Mouse (Mus musculus): ENCODE measurements around the gene C4b. TPM values are rescaled to one million over a fixed set of nuclear protein-coding genes. Genes with fewer than 3 reads are reported as not detected.
"Not testable (repeated sequence)": the region's sequence is repeated elsewhere in the genome, so short reads cannot be mapped to it uniquely, and the experiment has no call there.

The C4b gene
- total and polyA plus RNA-seq, 3 experiments, result not detected

DNA sequence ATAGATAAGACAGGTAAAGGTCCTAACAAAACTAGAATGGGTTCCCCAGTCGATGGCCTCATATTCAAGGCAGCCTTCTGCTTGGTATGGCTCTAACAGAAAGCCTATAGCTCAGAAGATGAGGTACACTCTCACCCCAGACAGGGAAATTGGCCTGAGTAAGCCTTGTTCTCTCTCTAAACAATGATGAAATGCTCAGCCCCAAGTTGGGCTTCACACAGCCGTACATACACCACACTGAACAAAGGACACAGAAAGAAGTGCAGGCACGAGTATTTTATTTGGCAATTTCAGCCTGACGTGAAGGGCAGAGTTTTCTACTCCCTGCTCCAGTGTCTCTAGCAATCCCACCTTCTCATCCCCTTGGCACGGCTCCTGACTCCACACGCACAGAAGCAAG lies 524 bp upstream of the C4b start:
- Histone ChIP-seq H3K9ac (ENCODE audit: insufficient read depth, low read depth) (no peak overlapping the region), H3K36me3 (replicated peaks in 1 of 2; ENCODE audit: control insufficient read depth in 1 of 2, insufficient read depth in 1 of 2, low read length in 1 of 2) (no peaks in the 10 kb centered on the region), H3K27ac (ENCODE audit: insufficient read depth, low read depth) (no peak overlapping the region), H3K4me3 (replicated peaks in 1 of 3; ENCODE audit: low read depth in 2 of 3, low read length in 2 of 3, poor library complexity in 1 of 3) (no peak overlapping the region), H3K79me2 (replicated peaks; ENCODE audit: control insufficient read depth, extremely low read depth, insufficient read depth, poor library complexity, severe bottlenecking) (no peaks in the 10 kb centered on the region), H3K4me1 (ENCODE audit: control insufficient read depth in 1 of 2, insufficient read depth in 2 of 2) (no peaks in the 10 kb centered on the region), H3K9me3 (replicated peaks; ENCODE audit: low read length) (peaks cover 6% of the 10 kb centered on the region), H3K27me3 (replicated peaks) (peaks cover 26% of the 10 kb centered on the region), H3K4me2 (ENCODE audit: insufficient read depth, low read depth, poor library complexity, severe bottlenecking) (no peak overlapping the region)
- dilution Hi-C loops (cut with MboI; ENCODE audit: extremely low pct_ligation_motif_present, extremely low pct_unique_long_range_greater_than_20kb, low sequenced_read_pairs), result no loop called here
- in situ Hi-C loops (cut with MboI; ENCODE audit: low pct_ligation_motif_present, low pct_unique_long_range_greater_than_20kb, low sequenced_read_pairs), result no loop called here
- TF ChIP-seq EP300 (IDR thresholded peaks at IDR 0.05; ENCODE audit: low read length) (no peak), MAFK (IDR thresholded peaks at IDR 0.05; ENCODE audit: insufficient replicate concordance, low read length) (no peak), JUN (IDR thresholded peaks at IDR 0.05; ENCODE audit: insufficient read depth, low read depth, low read length) (no peak), NELFE (IDR thresholded peaks at IDR 0.05; ENCODE audit: low read depth, low read length) (no peak), GABPA (IDR thresholded peaks at IDR 0.05; ENCODE audit: insufficient replicate concordance, low read depth, low read length) (no peak), TBP (conservative IDR thresholded peaks at IDR 0.05; ENCODE audit: low read depth, low read length) (no peak), MAZ (IDR thresholded peaks at IDR 0.05; ENCODE audit: low read depth, low read length) (no peak), MEF2A (IDR thresholded peaks at IDR 0.05; ENCODE audit: borderline replicate concordance, low read depth, low read length) (no peak), CHD1 (IDR thresholded peaks at IDR 0.05; ENCODE audit: low read depth, low read length) (no peak), POLR2AphosphoS2 (IDR thresholded peaks at IDR 0.05; ENCODE audit: low read depth, low read length) (no peak), MAX (IDR thresholded peaks at IDR 0.05; ENCODE audit: low read length) (no peak), CTCF (conservative IDR thresholded peaks at IDR 0.05 in 1 of 2, IDR thresholded peaks at IDR 0.05 in 1 of 2; ENCODE audit: low read depth in 2 of 2, low read length in 2 of 2) (no peak), ELF1 (IDR thresholded peaks at IDR 0.05; ENCODE audit: low read depth, low read length) (no peak), CHD2 (IDR thresholded peaks at IDR 0.05; ENCODE audit: low read length) (no peak), E2F4 (IDR thresholded peaks at IDR 0.05; ENCODE audit: insufficient replicate concordance, low read depth, low read length) (no peak), RCOR1 (conservative IDR thresholded peaks at IDR 0.05; ENCODE audit: low read depth, low read length) (no peak)
- no peak for DNase-seq (ENCODE audit: extremely low read depth)

DNA sequence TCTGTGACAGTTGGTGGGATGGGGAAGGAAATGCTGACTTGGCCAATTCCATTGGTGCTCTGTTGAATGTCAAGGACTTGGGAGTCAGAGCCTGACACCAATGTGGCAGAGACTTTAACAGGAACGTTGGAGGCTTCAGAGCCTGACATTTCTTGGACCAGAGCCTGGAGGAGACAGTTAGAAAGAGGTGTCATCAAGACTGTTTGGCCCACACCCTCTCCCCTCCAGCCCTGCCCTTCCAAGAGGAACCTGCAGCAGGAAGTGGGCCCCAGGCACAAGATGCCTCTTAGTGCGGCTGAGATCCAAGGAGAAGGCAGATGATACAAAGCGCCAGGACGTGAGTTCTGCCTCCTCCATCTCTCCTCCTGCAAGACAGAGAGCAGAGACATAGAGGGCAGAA lies 3.4 kb downstream of the C4b start:
- no peak for DNase-seq (ENCODE audit: extremely low read depth)
- in situ Hi-C loops (cut with MboI; ENCODE audit: low pct_ligation_motif_present, low pct_unique_long_range_greater_than_20kb, low sequenced_read_pairs) (no loop called here), dilution Hi-C loops (cut with MboI; ENCODE audit: extremely low pct_ligation_motif_present, extremely low pct_unique_long_range_greater_than_20kb, low sequenced_read_pairs) (no loop called here)
- Histone ChIP-seq H3K79me2 (replicated peaks; ENCODE audit: control insufficient read depth, extremely low read depth, insufficient read depth, poor library complexity, severe bottlenecking) (no peaks in the 10 kb centered on the region), H3K4me2 (ENCODE audit: insufficient read depth, low read depth, poor library complexity, severe bottlenecking) (no peak overlapping the region), H3K9ac (ENCODE audit: insufficient read depth, low read depth) (no peak overlapping the region), H3K27ac (ENCODE audit: insufficient read depth, low read depth) (no peak overlapping the region), H3K36me3 (replicated peaks in 1 of 2; ENCODE audit: control insufficient read depth in 1 of 2, insufficient read depth in 1 of 2, low read length in 1 of 2) (no peaks in the 10 kb centered on the region), H3K4me3 (replicated peaks in 1 of 3; ENCODE audit: low read depth in 2 of 3, low read length in 2 of 3, poor library complexity in 1 of 3) (no peak overlapping the region), H3K9me3 (replicated peaks; ENCODE audit: low read length) (no peaks in the 10 kb centered on the region), H3K27me3 (replicated peaks) (peaks cover 27% of the 10 kb centered on the region), H3K4me1 (ENCODE audit: control insufficient read depth in 1 of 2, insufficient read depth in 2 of 2) (no peaks in the 10 kb centered on the region)
- TF ChIP-seq JUND (conservative IDR thresholded peaks at IDR 0.05; ENCODE audit: low read depth, low read length) (no peak), SIN3A (IDR thresholded peaks at IDR 0.05; ENCODE audit: low read length) (no peak), SMC3 (IDR thresholded peaks at IDR 0.05; ENCODE audit: low read depth, low read length) (no peak), USF1 (IDR thresholded peaks at IDR 0.05; ENCODE audit: low read depth, low read length) (no peak), IRF4 (IDR thresholded peaks at IDR 0.05; ENCODE audit: low read depth, low read length) (no peak), BHLHE40 (IDR thresholded peaks at IDR 0.05; ENCODE audit: low read depth, low read length) (no peak)

DNA sequence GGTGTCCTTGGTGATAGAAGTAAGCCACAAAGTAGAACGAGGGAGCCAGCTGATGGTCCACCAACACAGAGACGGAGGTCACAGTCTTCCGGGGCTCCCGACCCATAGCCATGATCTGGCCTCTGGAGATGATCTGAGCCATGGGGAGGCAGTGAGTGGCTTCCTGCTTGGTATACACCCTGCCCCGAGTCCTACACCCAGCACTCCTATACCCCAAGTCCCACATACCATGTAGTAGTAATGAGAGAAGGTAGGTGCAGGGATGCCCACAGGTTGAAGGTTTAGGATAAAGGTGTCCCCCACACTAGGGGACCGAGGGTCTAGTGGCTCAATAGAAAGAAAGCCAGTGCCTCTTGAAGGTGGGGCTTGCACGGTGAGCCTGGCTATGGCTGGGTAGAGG lies 4.0 kb downstream of the C4b start:
- H3K4me2 ChIP-seq (ENCODE audit: insufficient read depth, low read depth, poor library complexity, severe bottlenecking); dilution Hi-C loops (cut with MboI; ENCODE audit: extremely low pct_ligation_motif_present, extremely low pct_unique_long_range_greater_than_20kb, low sequenced_read_pairs); H3K9ac ChIP-seq (ENCODE audit: insufficient read depth, low read depth); H3K4me3 ChIP-seq (replicated peaks in 1 of 3; ENCODE audit: low read depth in 2 of 3, low read length in 2 of 3, poor library complexity in 1 of 3); DNase-seq (ENCODE audit: extremely low read depth); H3K79me2 ChIP-seq (replicated peaks; ENCODE audit: control insufficient read depth, extremely low read depth, insufficient read depth, poor library complexity, severe bottlenecking); in situ Hi-C loops (cut with MboI; ENCODE audit: low pct_ligation_motif_present, low pct_unique_long_range_greater_than_20kb, low sequenced_read_pairs); H3K27ac ChIP-seq (ENCODE audit: insufficient read depth, low read depth); H3K9me3 ChIP-seq (replicated peaks; ENCODE audit: low read length); H3K4me1 ChIP-seq (ENCODE audit: control insufficient read depth in 1 of 2, insufficient read depth in 2 of 2); H3K36me3 ChIP-seq (replicated peaks in 1 of 2; ENCODE audit: control insufficient read depth in 1 of 2, insufficient read depth in 1 of 2, low read length in 1 of 2): not testable (repeated sequence)
- peaks cover 30% of the 10 kb centered on the region for H3K27me3 ChIP-seq (replicated peaks)

DNA sequence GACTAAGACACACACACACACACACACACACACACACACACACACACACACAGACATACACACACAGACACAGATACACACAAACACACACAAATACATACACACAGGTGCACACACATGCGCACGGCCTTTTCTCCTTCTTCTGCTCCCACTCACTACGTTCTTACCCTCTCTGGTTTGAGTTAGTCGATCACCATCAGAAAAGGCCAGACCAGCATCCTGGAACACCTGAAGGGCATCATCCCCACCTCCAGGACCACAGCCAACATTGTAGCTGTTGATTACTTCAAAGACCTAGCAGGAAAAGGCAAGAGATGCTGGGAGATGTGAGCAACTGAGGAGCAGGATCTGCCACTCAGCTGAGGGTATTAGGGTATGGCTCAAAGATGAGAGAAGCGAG lies 6.2 kb downstream of the C4b start:
- H3K4me1 ChIP-seq (ENCODE audit: control insufficient read depth in 1 of 2, insufficient read depth in 2 of 2); H3K79me2 ChIP-seq (replicated peaks; ENCODE audit: control insufficient read depth, extremely low read depth, insufficient read depth, poor library complexity, severe bottlenecking); H3K4me3 ChIP-seq (replicated peaks in 1 of 3; ENCODE audit: low read depth in 2 of 3, low read length in 2 of 3, poor library complexity in 1 of 3); DNase-seq (ENCODE audit: extremely low read depth); H3K9ac ChIP-seq (ENCODE audit: insufficient read depth, low read depth); dilution Hi-C loops (cut with MboI; ENCODE audit: extremely low pct_ligation_motif_present, extremely low pct_unique_long_range_greater_than_20kb, low sequenced_read_pairs); H3K36me3 ChIP-seq (replicated peaks in 1 of 2; ENCODE audit: control insufficient read depth in 1 of 2, insufficient read depth in 1 of 2, low read length in 1 of 2); H3K27ac ChIP-seq (ENCODE audit: insufficient read depth, low read depth); H3K4me2 ChIP-seq (ENCODE audit: insufficient read depth, low read depth, poor library complexity, severe bottlenecking); H3K9me3 ChIP-seq (replicated peaks; ENCODE audit: low read length); in situ Hi-C loops (cut with MboI; ENCODE audit: low pct_ligation_motif_present, low pct_unique_long_range_greater_than_20kb, low sequenced_read_pairs): not testable (repeated sequence)
- H3K27me3 ChIP-seq (replicated peaks), result peaks cover 32% of the 10 kb centered on the region

Measured in CH12.LX (cell line).